Mouse (Mus musculus): ENCODE measurements around the gene H2al2a. TPM values are rescaled to one million over a fixed set of nuclear protein-coding genes. Genes with fewer than 3 reads are reported as not detected.

H2al2a gene
- 2.8 and 4.0 TPM in 2 replicates for polyA plus RNA-seq (2012; rRNA removed)

- no peak for DNase-seq (ENCODE audit: low read depth)
Observed at GRCm38 (mm10) chr2:17996858-17997257, at the start of gene H2al2a. Gene H2al2a (minus strand): TSS chr2:17996958.

GRCm38 (mm10) chr2:18046186-18046585 is 49.4 kb upstream of the H2al2a start:
- no peak for DNase-seq (ENCODE audit: low read depth)

GRCm38 (mm10) chr2:18045781-18046181 is 49.0 kb upstream of the H2al2a start:
- no peak for DNase-seq (ENCODE audit: low read depth)

- no peak for DNase-seq (ENCODE audit: low read depth)
Observed at GRCm38 (mm10) chr2:18045143-18045780, 48.5 kb upstream of the H2al2a start.

- no peak for DNase-seq (ENCODE audit: low read depth)
Observed at GRCm38 (mm10) chr2:18041199-18041885, 44.6 kb upstream of the H2al2a start.

GRCm38 (mm10) chr2:18040347-18041160 is 43.8 kb upstream of the H2al2a start:
- DNase-seq (ENCODE audit: low read depth) = no peak

GRCm38 (mm10) chr2:18039566-18040290 is 43.0 kb upstream of the H2al2a start:
- no peak for DNase-seq (ENCODE audit: low read depth)

- no peak for DNase-seq (ENCODE audit: low read depth)
Observed at GRCm38 (mm10) chr2:18038895-18039371, 42.2 kb upstream of the H2al2a start.

GRCm38 (mm10) chr2:18038141-18038752 is 41.5 kb upstream of the H2al2a start:
- no peak for DNase-seq (ENCODE audit: low read depth)

- no peak for DNase-seq (ENCODE audit: low read depth)
Observed at GRCm38 (mm10) chr2:18037491-18037890, 40.7 kb upstream of the H2al2a start, which contains the start of gene A930004D18Rik. Gene A930004D18Rik (minus strand): TSS chr2:18037737.

GRCm38 (mm10) chr2:18034371-18035250 is 37.9 kb upstream of the H2al2a start:
- no peak for DNase-seq (ENCODE audit: low read depth)

- DNase-seq (ENCODE audit: low read depth) = no peak
Observed at GRCm38 (mm10) chr2:18033166-18034108, 36.7 kb upstream of the H2al2a start.

GRCm38 (mm10) chr2:18032538-18032895 is 35.8 kb upstream of the H2al2a start:
- no peak for DNase-seq (ENCODE audit: low read depth)

GRCm38 (mm10) chr2:18031831-18032537 is 35.2 kb upstream of the H2al2a start:
- DNase-seq (ENCODE audit: low read depth) = no peak

GRCm38 (mm10) chr2:18031271-18031821 is 34.6 kb upstream of the H2al2a start:
- DNase-seq (ENCODE audit: low read depth) = no peak

- DNase-seq (ENCODE audit: low read depth) = no peak
Observed at GRCm38 (mm10) chr2:18030581-18030980, 33.8 kb upstream of the H2al2a start.

GRCm38 (mm10) chr2:18029656-18030055 is 32.9 kb upstream of the H2al2a start:
- no peak for DNase-seq (ENCODE audit: low read depth)
